Comparison of ENCODE assay signal across 25 mouse cellular contexts in the genomic region with DNA sequence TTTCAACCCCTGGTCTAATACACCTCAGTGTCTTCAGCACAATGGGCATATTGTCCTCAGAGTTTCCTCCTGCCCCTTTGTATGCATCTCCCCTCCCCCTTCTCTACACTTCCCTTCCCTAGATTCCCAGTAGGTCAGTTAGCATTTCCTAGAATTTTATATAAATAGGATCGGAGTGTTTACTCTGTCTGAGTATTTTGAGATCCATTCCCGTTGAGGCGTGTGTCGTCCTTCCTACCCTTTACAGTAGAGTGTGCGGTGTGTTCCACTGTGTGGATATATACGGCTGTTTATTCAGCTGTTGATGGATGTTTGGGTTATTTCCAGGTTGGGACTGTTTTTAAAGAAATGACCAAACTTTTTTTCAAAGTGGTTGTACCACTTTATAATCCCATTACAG. TPM values are rescaled to one million over a fixed set of nuclear protein-coding genes. Genes with fewer than 3 reads are reported as not detected.
DNase-seq lines count a peak whose midpoint lies in the region; ATAC-seq and TF ChIP-seq lines count a peak whose summit lies in the region.
"Had no signal": no experiment of that assay in that cellular context is flagged by ENCODE, and none has a peak within 500 bp of the region (broad histone marks: within the 10 kb centered on the region; RNA-seq: fewer than 3 reads in every experiment).

No protein-coding gene starts in this region.

- no peak overlapping the region for H3K4me3 ChIP-seq in heart, adult 2 months
- H3K4me3 ChIP-seq in lung, embryonic 14.5 days (ENCODE audit: low read depth, low read length) = no peak overlapping the region
- H3K4me3 ChIP-seq: embryonic facial prominence, embryonic 12.5 days; forebrain, embryonic 12.5 days; gastrocnemius, adult 2 months; heart, embryonic 12.5 days; hindbrain, embryonic 15.5 days had no signal

- no peak overlapping the region for H3K4me2 ChIP-seq in lung, embryonic 14.5 days
- H3K4me2 ChIP-seq: embryonic facial prominence, embryonic 12.5 days; forebrain, embryonic 12.5 days; heart, embryonic 12.5 days; hindbrain, embryonic 15.5 days had no signal

- no peaks in the 10 kb centered on the region for H3K27me3 ChIP-seq in heart, adult 2 months (ENCODE audit: control insufficient read depth, insufficient read depth, low read length)
- no peaks in the 10 kb centered on the region for H3K27me3 ChIP-seq in lung, embryonic 14.5 days (ENCODE audit: insufficient read depth, low read length)
- H3K27me3 ChIP-seq: embryonic facial prominence, embryonic 12.5 days; forebrain, embryonic 12.5 days; heart, embryonic 12.5 days; hindbrain, embryonic 15.5 days had no signal

- no peaks in the 10 kb centered on the region for H3K36me3 ChIP-seq in heart, adult 2 months (ENCODE audit: control insufficient read depth, insufficient read depth, low read length)
- H3K36me3 ChIP-seq in lung, embryonic 14.5 days (ENCODE audit: insufficient read depth) = no peaks in the 10 kb centered on the region
- H3K36me3 ChIP-seq: embryonic facial prominence, embryonic 12.5 days; forebrain, embryonic 12.5 days; heart, embryonic 12.5 days; hindbrain, embryonic 15.5 days had no signal

- ATAC-seq in lung, embryonic 14.5 days (ENCODE audit: insufficient read depth) = peak; percentile 41; the same call in 1 of the 2 replicates
- ATAC-seq in activated CD4-positive, CD25-positive, alpha-beta regulatory T cell, adult 4 months = no peak
- ATAC-seq: CD4-positive, CD25-positive, alpha-beta regulatory T cell, adult 4 months; forebrain, postnatal 0 days; intestine, embryonic 16.5 days had no signal

- no peak overlapping the region for H3K27ac ChIP-seq in heart, adult 2 months
- peak overlapping the region; percentile 30; the same call in 1 of the 2 replicates for H3K27ac ChIP-seq in lung, embryonic 14.5 days (ENCODE audit: low read depth)
- H3K27ac ChIP-seq: embryonic facial prominence, embryonic 12.5 days; forebrain, embryonic 12.5 days; gastrocnemius, adult 2 months; hindbrain, embryonic 15.5 days had no signal

- DNase-seq in heart, adult 11 months = peak; percentile 71
- DNase-seq in heart, adult 2 months = no peak
- DNase-seq in lung, embryonic 14.5 days = peak; percentile 42
- DNase-seq in lung, adult 18-20 months = no peak
- peak; percentile 29 for DNase-seq in 3T3-L1 (ENCODE audit: low read depth, low spot score)
- peak; percentile 33 for DNase-seq in NIH3T3 (ENCODE audit: low read depth)
- no peak for DNase-seq in frontal cortex, postnatal 25 days (ENCODE audit: low spot score in 2 of 2)
- DNase-seq: adrenal gland, postnatal 14 days; cerebellum, adult 11-12 months; cerebellum, adult 9-10 months; cerebellum, postnatal 25 days; embryo, embryonic 11 days; forebrain, postnatal 0 days; gastrocnemius, adult 2 months; gastrocnemius, postnatal 36 days; heart, adult 18-20 months; heart, postnatal 36 days had no signal

- no peaks in the 10 kb centered on the region for H3K9me3 ChIP-seq in lung, embryonic 14.5 days (ENCODE audit: low read depth, low read length)
- H3K9me3 ChIP-seq: embryonic facial prominence, embryonic 12.5 days; forebrain, embryonic 12.5 days; G1E; heart, embryonic 12.5 days; hindbrain, embryonic 15.5 days had no signal

- H3K79me2 ChIP-seq in heart, adult 2 months (replicated peaks; ENCODE audit: control insufficient read depth, insufficient read depth, low read length) = no peaks in the 10 kb centered on the region

- TF ChIP-seq POLR2A in heart, adult 2 months (IDR thresholded peaks at IDR 0.05; ENCODE audit: insufficient read depth, low read depth, low read length) = no peak

- no peaks in the 10 kb centered on the region for H3K4me1 ChIP-seq in heart, adult 2 months (ENCODE audit: control insufficient read depth, insufficient read depth, low read length)
- H3K4me1 ChIP-seq in lung, embryonic 14.5 days (ENCODE audit: insufficient read depth) = peaks cover 8% of the 10 kb centered on the region; the same call in 1 of the 2 replicates
- H3K4me1 ChIP-seq: embryonic facial prominence, embryonic 12.5 days; hindbrain, embryonic 15.5 days had no signal

- no peak overlapping the region for H3K9ac ChIP-seq in heart, adult 2 months (ENCODE audit: low read depth, low read length)
- no peak overlapping the region for H3K9ac ChIP-seq in lung, embryonic 14.5 days
- H3K9ac ChIP-seq: embryonic facial prominence, embryonic 12.5 days; forebrain, embryonic 12.5 days; forebrain, postnatal 0 days; heart, embryonic 12.5 days; hindbrain, embryonic 15.5 days had no signal

- WGBS in heart, adult 2 months = 16% methylated on average over 6 of the region's 6 CpGs
- WGBS in lung, embryonic 14.5 days = 24% methylated on average over 6 of the region's 6 CpGs

- intact Hi-C loops in heart, adult 2 months (cut with DNase I) = no loop called here

- TF ChIP-seq EP300 in heart, adult 2 months (IDR thresholded peaks at IDR 0.05; ENCODE audit: insufficient read depth, low read depth, low read length) = no peak

- TF ChIP-seq CTCF in heart, adult 2 months (IDR thresholded peaks at IDR 0.05) = no peak
- TF ChIP-seq CTCF in lung, embryonic 14.5 days (IDR thresholded peaks at IDR 0.05; ENCODE audit: low read depth) = no peak

RNA-seq across cellular contexts. Expression of gene Rtl10, which starts 14.8 kb away (rescaled TPM):
- 1 to 10 TPM; 3.4 to 3.9 TPM for total RNA-seq in heart, adult 2 months (2021)
- polyA plus RNA-seq in heart, adult 2 months (2012; rRNA removed) = 3.1 and 3.4 TPM in 2 replicates
- polyA plus RNA-seq in lung, embryonic 14.5 days (2014; fragmentation: Nextera tagmentation; extraction: Ambion mirVana) = 4.2 and 4.8 TPM in 2 replicates
- 1 to 10 TPM; 1.4 to 2.6 TPM for polyA plus RNA-seq in activated CD4-positive, CD25-positive, alpha-beta regulatory T cell, adult 4 months (2017; shearing (Covaris generic))

RNA-seq across cellular contexts. Expression of gene Gnb1l, which starts 15.0 kb away (rescaled TPM):
- total RNA-seq in heart, adult 2 months (2021) = 1 to 10 TPM; 5.3 to 7.4 TPM
- 5.5 and 8.5 TPM in 2 replicates for polyA plus RNA-seq in heart, adult 2 months (2012; rRNA removed)
- 16.2 and 17.6 TPM in 2 replicates for polyA plus RNA-seq in lung, embryonic 14.5 days (2014; fragmentation: Nextera tagmentation; extraction: Ambion mirVana)
- 10 to 100 TPM; 11.4 to 11.9 TPM for polyA plus RNA-seq in activated CD4-positive, CD25-positive, alpha-beta regulatory T cell, adult 4 months (2017; shearing (Covaris generic))

Comparison
In these comparisons a context has a peak if more than half of its experiments do, and no peak if none do; other contexts are left out.
1. DNase-seq: peak in heart, adult 11 months (single experiment), lung, embryonic 14.5 days (single experiment), 3T3-L1 (single experiment) and NIH3T3 (single experiment); none in heart, adult 2 months (0 of 2), lung, adult 18-20 months (0 of 2) and frontal cortex, postnatal 25 days (0 of 2).